Mouse (Mus musculus) cerebellum, postnatal 4 days (tissue): ENCODE measurements around the gene Abl2.

ENCODE experiments used
- DNase-seq, 2 experiments: peaks; one replicate each; pipeline ENCODE4 v3.0.0; 2022; ENCODE audit warnings: low spot score in 2 of 2, mixed read lengths in 1 of 2

Abl2 gene

GRCm38 (mm10) chr1:156669208-156669983 is 110.8 kb downstream of the Abl2 start:
- no peak for DNase-seq

- DNase-seq: no peak
These were observed 113.3 kb downstream of the Abl2 start for GRCm38 (mm10) chr1:156671921-156672320.

GRCm38 (mm10) chr1:156672720-156673475 is 114.3 kb downstream of the Abl2 start:
- DNase-seq: no peak

GRCm38 (mm10) chr1:156673476-156674194 is 115.0 kb downstream of the Abl2 start:
- DNase-seq: no peak

- peak in 1 of 2 experiments; percentile 44 for DNase-seq
These were observed 115.8 kb downstream of the Abl2 start, which contains the start of gene Tor3a for GRCm38 (mm10) chr1:156674195-156675000. Tor3a (minus strand) TSS chr1:156674356.

- peak in 1 of 2 experiments; percentile 57 for DNase-seq
These were observed 117.6 kb downstream of the Abl2 start for GRCm38 (mm10) chr1:156676171-156676570.

GRCm38 (mm10) chr1:156676596-156676995 is 118.0 kb downstream of the Abl2 start:
- DNase-seq: no peak

GRCm38 (mm10) chr1:156677230-156677629 is 118.6 kb downstream of the Abl2 start:
- no peak for DNase-seq

- no peak for DNase-seq
These were observed 121.0 kb downstream of the Abl2 start for GRCm38 (mm10) chr1:156679599-156679998.

- no peak for DNase-seq
These were observed 127.6 kb downstream of the Abl2 start for GRCm38 (mm10) chr1:156686025-156686661.
